Mouse (Mus musculus) gastrocnemius, postnatal 25 days (tissue): Measurements from ENCODE around the gene Pan3. TPM values are rescaled to one million over a fixed set of nuclear protein-coding genes. Genes with fewer than 3 reads are reported as not detected.
A peak's percentile ranks its signal among the peaks of the same experiment; 100 is the strongest.
"Not testable (repeated sequence)": the region's sequence is repeated elsewhere in the genome, so short reads cannot be mapped to it uniquely, and the experiment has no call there.

ENCODE experiments used
- DNase-seq: peaks from one replicate; pipeline ENCODE4 v3.0.0; 2022
- total RNA-seq, 2 experiments: library from RNA; stranded (reverse); gene quantifications; 1 replicate in 1 of 2; 2 replicates in 1 of 2; pipeline ENCODE4 v1.2.3; 2021

The Pan3 gene
- total RNA-seq, 2 experiments from 2014 or later, result 17.4 to 26.1 TPM

DNA sequence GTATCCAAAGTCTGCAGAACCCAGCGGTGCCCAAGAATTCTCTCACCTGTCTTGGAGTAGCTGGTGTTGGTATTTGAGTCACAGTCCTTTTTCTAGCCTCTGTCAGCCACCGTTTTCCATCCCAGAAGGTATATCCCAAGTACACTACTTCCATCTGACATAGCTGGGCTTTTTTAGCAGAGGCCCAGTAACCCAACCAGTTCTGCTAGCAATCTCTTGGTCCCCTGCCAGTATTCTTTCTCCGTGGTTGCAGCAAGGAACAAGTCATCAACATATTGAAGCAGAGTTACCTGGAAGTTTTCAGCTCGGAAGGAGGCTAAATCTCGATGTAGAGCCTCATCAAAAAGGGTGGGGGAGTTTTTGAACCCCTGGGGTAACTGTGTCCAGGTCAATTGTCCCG is 127.7 kb downstream of the Pan3 start:
- not testable (repeated sequence) for DNase-seq

DNA sequence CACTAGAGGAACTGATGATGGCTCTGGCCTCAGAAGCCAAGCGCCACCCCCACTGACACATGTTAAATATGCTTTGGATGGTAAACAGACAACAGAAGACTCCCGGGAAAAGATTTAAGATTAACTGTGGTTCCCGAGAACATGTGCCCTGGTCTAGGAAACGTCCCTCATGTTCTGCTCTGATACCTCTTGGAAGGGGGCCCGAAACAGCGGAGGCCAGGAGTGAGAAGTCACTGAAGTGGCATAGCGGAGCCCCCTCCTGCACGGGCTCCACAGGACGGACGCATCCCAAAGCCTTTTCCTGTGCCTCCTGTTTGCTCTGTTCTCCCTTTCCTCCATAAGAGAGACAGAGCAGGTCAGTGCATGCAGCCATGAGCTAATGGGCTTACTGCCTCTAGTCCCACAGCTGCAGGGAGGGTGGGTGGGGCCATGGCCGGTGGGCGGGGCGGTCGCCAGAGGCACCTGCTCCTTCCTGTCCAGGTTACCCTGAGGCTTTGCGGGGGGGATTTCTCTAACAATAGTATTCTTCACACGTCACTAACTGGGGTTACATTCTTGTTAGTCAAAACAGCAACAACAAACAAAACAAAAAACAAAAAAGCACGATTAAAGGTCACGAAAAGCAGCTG is 133.7 kb downstream of the Pan3 start:
- no peak for DNase-seq

DNA sequence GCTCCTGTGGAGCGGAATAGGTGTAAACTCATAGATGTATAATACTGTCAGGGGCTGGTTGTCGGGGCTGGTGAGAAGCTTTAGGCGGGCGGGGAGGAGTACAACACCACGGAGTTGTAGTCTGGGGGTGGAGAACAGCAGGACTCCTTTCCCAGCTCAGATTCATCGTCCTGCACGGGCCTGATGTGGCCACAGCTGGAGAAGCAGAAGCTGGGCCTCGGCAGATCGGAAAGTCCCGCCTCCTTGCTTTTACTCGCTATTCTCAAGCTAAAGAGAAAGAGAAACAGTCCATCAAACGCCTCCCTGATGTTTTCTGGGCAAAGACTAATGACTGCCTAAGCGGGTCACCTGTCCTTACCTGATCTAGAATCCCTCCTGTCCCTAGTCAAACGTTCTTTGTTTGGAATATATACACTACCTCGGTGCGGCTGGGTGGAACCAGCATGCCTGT is 134.2 kb downstream of the Pan3 start:
- no peak for DNase-seq

DNA sequence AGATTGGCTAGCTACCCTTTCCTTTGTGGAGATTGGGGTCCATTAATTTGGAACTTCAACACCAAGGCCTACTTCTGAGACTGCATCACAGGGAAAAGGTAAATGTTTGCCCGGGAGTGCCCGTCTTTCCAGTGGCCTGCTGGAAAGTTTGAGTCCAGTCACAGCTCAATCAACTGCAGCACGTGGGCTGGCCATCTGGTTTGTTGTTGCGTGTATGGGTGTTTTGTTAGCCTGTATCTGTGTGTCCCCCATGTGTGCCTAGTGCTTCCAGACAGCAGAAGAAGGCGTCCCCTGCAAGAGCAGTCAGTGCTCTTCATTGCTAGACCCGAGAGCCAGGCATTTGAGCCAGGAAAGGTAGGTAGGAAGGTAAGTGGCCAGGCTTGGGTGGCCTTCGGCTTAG is 135.5 kb downstream of the Pan3 start:
- DNase-seq, result no peak

DNA sequence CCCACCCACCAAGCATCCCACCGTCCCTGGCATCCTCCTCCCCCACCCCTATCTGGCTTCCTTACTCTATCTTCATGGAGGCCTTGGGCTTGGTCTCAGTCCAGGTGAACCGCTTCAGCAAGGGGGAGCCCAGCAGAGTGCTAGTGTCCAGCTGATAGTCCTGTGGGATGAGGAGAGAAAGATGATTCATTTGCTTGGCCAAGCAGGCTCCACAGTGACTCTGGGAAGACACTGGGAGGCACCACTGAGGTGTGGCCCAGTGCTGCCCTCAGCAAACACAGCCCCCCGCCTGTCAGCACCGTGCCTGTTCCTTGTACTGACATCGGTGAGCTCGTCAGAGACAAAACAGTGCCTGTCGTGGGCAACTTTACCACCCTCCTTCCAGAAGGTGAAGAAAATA is 136.4 kb downstream of the Pan3 start:
- DNase-seq, result no peak

DNA sequence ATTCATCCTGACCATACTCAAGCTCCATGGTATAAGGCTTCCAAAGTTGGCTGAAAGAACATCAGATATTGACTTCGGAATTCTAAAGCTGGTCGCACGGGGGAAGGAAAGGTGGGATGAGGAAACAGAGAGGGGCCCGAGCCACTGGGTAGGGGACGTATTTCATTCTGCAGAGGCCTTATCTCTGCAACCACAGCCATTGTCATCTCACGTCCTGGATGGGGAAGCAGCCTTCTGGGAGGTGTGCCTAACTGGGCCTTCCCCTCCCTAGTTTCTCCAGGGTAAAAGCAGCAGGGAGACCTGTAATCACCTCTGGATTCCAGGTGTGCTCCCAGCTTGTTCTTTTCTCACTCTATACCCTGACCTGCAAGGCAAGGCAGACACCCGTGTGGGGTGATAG is 142.7 kb downstream of the Pan3 start:
- no peak for DNase-seq

DNA sequence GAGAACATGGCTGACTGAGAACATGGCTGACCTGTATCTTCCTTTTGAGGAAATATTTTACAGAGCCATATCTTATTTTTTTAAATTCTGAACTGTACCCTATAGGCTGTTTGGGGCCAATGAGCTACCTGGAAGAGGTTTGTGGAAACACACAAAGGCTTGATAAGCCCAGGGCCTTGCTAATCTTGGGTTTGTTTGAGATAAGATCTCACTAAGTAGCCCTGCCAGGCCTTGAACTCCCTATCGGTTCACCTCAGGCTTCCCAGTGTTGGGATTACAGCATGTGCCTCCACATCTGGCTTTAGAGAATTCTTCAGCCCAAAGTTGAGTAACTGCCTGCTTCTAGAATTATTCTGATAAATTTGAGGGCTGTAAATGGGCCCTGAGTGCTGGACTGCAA is 143.6 kb downstream of the Pan3 start:
- DNase-seq, result no peak

DNA sequence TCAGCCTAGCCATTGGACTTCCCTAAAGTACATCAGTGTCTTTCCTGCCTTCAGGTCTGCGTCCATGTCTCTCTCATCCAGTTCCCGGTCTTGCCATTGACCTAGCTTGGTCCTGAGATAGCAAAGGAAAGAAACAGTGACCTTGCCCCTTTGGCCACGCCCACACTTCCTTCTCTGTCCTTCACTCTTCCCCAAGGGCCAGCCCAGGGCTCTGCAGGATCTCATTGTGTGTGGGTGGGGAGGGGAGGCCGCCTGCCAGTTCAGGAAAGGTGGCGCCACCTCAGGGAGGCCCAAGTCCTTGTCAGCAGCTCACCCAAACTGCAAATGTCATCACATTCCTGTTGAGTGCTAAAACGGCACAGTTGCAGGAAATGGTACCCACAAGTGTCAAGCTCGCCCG is 144.6 kb downstream of the Pan3 start:
- peak; percentile 25 for DNase-seq

DNA sequence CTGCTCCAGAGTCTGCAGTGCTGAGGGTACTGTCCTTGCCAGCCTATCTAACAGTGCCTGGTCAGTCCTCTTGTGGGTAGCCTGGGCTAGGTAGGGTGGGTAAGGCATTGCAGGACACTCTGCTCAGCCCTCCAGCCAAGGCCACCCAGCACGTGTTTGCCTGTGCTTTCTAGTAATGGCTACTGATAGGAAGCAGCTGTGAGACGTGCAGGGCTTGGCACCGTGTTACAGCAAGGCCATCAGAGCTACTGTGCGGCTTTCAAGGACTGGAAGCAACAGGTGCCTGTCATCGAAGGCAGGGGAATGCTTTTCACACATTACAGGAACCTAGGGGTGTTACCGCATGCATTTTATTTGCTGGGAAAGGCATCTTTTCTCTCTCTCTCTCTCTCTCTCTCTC is 147.0 kb downstream of the Pan3 start:
- DNase-seq, result no peak

DNA sequence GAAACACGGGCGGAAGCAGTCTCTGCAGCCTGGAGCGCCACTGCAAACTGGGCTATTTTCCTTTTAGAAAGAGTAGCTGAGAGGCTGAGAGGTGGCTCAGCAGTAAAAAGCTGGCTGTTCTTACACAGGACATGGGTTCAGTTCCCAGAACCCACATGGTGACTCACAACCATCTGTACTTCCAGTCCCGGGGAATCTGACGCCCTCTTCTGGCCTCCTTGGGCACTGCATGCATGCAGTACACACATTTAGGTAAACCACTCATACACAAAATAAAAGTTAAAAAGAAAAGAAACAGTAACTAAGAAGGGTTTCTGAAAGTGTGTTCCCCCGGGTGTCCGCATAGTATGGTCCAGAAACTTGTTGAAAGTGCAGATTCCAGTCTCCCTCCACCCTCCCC is 149.2 kb downstream of the Pan3 start:
- DNase-seq, result no peak

DNA sequence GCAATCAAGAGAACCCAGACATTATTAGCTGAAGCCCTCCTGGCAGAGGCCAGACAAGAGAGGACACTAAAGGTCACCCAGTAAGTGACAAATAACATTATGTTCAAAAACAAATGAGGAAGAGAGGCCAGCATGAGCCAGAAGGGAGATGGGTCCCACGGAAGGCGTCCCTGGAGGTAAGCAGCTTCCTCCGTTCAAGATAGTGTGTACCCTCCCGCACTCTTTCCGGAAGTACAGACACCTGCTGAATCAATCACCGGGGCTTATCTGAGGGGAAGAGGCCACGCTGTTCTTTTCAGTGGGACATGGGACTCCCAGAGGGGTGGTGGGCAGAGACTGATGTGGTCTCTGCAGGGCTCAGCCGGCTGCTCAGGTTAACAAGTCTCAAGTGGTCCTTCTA is 149.7 kb downstream of the Pan3 start:
- peak; percentile 48 for DNase-seq

DNA sequence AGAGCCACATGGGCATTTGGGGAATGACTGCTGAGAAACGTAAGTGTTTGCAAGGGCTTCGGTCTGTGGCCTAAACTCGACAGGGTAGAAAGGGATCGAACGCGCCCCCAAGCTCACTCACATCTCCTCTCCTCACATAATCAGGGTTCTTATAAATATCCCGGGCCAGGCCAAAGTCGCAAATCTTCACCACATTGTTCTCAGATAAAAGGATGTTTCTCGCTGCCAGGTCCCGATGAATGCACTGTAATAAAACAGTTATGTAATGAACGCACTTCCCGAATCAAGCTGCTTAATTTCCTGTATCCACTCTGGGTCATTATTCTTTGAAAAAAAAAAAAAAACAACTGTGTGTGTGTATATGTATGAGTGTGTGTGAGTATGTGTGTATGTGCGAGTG is 150.2 kb downstream of the Pan3 start:
- no peak for DNase-seq

DNA sequence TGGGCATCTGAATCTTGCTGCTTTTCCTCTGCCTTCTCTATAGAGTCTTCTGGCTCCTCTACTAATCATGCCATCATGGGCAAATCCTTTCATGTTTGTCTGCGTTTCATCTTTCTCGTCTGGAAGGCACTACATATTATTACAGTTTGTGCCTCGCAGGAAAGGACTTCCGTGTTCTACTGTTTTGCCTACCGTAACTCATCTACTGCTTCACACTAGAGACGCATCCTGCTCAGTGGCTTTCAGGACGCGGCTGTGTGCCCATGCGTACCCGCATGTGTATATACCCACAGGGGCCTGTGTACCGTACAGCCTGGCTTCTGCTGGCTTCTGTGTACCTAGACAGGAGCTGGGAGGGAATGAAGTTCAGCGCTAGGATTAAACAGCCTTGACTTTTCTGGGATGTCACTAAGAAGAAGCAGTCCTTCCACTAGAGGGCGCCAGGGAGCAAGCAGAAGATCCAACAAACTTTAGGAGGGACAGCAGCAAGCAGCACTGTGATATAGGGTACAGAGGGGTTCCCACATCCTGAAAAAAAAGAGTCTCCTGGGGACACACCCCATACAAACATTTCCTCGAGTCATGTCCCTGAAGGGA is 153.8 kb downstream of the Pan3 start:
- DNase-seq, result peak; percentile 28

DNA sequence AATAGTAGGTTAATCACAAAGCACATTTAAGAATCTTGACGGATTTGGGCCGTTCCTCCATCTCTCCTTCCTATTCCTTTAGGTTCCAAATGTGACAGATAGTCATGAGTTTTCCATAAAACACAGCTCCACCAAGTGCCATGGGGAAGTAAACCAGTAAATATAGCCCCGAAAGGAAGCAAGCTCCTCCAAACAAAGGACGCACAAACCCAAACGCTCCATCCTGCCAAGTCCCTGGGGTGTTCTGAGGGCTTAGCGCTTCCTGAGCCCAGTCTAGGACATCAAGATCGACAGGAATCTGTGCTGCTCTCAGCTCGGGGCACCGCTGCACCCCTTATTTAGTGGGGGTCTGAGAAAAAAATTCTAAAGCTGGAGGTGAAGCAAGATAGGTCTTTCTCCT is 154.7 kb downstream of the Pan3 start:
- peak; percentile 26 for DNase-seq

DNA sequence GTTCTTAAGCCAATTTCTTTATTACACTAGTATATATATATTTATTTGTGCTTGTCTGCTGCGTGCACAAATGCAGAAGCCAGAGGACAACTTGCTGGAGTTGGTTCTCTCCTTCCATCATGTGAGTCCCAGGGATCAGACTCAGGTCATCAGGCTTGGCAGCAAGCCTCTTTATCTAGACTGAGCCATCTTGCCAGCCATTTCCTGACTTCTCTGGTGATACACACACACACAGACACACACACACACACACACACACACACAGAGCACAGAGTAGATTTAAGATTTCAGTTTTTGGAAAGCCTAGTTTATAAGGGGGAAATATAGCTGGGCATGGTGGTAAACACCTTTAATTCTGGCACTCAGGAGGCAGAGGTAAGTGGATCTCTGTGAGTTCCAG is 155.1 kb downstream of the Pan3 start:
- DNase-seq, result no peak

DNA sequence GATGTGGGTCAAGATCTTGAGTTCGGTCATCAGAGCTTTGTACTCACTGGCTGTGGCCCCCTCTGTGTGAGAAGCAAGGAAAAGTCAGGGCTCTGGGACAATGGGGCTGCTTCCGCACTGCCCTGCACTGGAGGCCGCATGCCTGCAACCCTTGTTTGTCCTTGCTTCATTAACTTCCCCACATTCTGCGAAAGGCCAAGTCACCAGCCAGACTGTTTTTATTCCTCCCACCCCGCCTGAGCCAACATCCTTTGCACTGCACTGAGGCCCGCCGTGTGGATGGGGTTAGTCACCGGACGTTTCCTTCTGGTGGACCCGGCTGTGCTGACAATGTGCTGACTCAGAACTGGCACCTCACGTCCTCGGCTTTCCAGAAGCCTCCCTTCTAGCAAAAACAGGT is 159.9 kb downstream of the Pan3 start:
- no peak for DNase-seq

DNA sequence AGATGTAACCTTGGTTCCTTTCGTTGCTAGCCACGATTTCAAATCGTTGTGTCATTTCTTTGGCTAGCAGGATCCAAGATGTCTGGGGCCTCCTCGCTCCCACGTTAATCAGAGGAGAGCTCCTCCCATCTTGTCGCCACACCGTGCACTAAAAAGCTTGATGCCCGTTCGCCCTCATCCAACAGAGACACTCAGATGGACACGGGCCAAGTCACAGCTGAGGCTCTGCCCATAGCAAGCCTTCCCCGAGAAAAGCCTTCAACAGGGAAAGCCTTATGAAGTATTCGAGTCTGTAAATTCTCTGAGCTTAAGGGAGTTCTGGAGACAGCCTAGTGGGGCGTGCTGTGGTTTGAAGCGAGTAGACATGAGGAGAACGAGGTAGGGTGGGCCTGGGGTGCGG is 167.9 kb downstream of the Pan3 start:
- DNase-seq, result no peak

Other genes starting within 250 kb of the Pan3 start
- not detected for gene Gsx1, start 241.5 kb upstream of the Pan3 start, total RNA-seq
- not detected for gene Pdx1, start 160.2 kb upstream of the Pan3 start, total RNA-seq
- not detected for gene Cdx2, start 122.9 kb upstream of the Pan3 start, total RNA-seq
- gene Urad, start 107.7 kb upstream of the Pan3 start, total RNA-seq, result not detected
- gene Flt3, start 29.7 kb upstream of the Pan3 start, total RNA-seq, result not detected